Mouse (Mus musculus): ENCODE results near the gene Cryzl1.

DNA sequence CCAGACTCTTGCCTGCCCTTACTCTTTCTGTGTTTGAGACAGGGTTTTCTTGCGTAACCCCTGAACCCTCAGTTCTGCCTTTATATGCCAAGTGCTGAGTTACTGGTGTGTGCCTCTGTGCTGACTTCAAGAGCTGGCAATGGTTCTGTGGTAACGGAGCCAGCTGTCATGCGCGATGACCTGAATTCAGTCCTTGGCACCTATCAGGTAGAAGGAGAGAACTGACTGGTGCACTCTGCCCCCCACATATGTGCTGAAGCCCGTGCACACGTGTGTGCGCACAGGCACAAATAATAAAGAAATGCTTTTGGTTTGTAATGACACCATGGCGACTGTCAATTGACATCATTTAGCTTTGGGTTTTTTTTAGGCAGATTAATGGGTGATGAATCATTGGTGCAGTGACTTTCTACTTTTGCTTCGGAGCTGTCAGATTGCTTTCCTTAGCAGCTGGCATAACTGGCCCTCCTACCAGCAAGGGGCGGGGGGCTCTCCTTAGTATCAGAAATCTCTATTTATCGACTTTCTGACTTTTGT is 38.5 kb upstream of the Cryzl1 start:
- TF ChIP-seq CTCF (IDR thresholded peaks at IDR 0.05; ENCODE audit: control insufficient read depth, insufficient read depth, low read length), result no peak
- TF ChIP-seq POLR2A (IDR thresholded peaks at IDR 0.05; ENCODE audit: borderline replicate concordance, control insufficient read depth, low read depth, low read length), result no peak
